Mouse (Mus musculus): ENCODE measurements around the gene Plagl1.

Plagl1 gene

DNA sequence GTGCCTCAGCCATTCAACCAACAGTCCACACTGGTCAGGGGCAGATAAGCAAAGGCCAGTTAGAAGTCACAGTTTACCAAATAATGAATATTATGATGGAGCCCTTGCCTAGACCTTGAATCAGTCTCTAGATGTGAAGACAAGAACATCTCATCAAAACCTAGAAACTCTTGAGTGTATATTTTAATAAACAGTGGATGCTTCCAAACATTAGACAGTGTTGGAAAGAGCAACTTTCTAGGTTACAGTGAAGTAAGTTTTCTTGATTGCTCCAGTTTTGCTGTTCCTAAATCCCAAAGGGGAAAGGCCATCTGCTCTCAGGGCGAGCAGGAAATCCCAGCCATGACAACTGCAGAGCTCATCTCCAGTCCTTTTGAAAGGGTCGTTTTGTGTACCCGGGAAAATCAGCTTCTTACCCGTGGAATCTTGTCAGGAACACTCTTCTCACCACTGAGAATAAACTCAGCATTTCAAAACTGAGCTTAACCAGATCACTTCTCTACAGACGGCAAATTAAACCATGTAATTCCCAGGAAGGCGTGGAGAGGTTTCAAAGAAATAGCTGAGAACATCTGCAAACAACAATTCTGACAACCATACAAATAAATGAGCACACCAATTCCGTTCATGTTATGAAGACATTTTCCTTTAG is 117.8 kb downstream of the Plagl1 start, which contains the start of gene Zc2hc1b:
Zc2hc1b (minus strand) TSS at position 51 of the 652 bp plus-strand sequence.
- DNase-seq (ENCODE audit: low read depth, low spot score): no peak
- H3K27me3 ChIP-seq (ENCODE audit: control insufficient read depth, insufficient read depth, low read length, poor library complexity, severe bottlenecking): no peaks in the 10 kb centered on the region
- peaks cover 20% of the 10 kb centered on the region for H3K36me3 ChIP-seq (ENCODE audit: control insufficient read depth, insufficient read depth, low read length, poor library complexity, severe bottlenecking)

DNA sequence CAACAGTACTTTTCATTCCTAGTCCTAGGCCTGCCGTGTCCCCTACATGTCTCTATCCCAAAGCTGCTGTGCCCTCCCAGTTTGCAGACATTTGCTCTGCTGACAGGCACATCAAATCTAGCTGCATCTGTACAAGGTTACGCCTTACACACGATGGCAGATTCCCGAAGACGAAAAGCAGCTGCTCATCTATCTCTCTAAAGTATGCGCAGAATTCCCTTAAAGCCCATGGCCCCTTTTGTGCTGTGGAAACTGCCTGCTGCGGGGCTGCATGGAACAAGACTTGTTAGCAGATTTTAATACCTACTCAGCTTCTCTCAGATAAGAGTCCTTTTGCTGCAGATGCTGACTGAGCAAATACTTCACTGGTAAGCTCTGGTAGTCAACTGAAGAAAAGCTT is 119.9 kb downstream of the Plagl1 start:
- DNase-seq (ENCODE audit: low read depth, low spot score): no peak
- H3K27me3 ChIP-seq (ENCODE audit: control insufficient read depth, insufficient read depth, low read length, poor library complexity, severe bottlenecking): no peaks in the 10 kb centered on the region
- H3K36me3 ChIP-seq (ENCODE audit: control insufficient read depth, insufficient read depth, low read length, poor library complexity, severe bottlenecking): peaks cover 20% of the 10 kb centered on the region

All from splenic B cell, adult 2 months (primary cell).